Mouse (Mus musculus) embryonic fibroblast, embryonic 13.5 days (primary cell): ENCODE data around the gene Fam102a. TPM values are rescaled to one million over a fixed set of nuclear protein-coding genes. Genes with fewer than 3 reads are reported as not detected.

Experiments
- H3K27ac ChIP-seq: 2 replicates; pipeline ENCODE4 v1.5.1; 2012; ENCODE audit warnings: low read length, control low read depth, inconsistent platforms; ENCODE audit not compliant: insufficient read depth
- H3K4me1 ChIP-seq: 2 replicates; pipeline ENCODE4 v1.6.1; 2011; ENCODE audit warnings: low read length; ENCODE audit not compliant: control insufficient read depth, insufficient read depth
- H3K4me3 ChIP-seq: 2 replicates; pipeline ENCODE4 v1.5.1; 2011; ENCODE audit warnings: mild to moderate bottlenecking, control low read depth, low read length; ENCODE audit not compliant: insufficient read depth
- CTCF ChIP-seq: IDR thresholded peaks from 2 replicates; pipeline ENCODE4 v1.5.1; 2011; ENCODE audit warnings: mild to moderate bottlenecking, control low read depth, low read length, moderate library complexity, borderline replicate concordance; ENCODE audit not compliant: insufficient read depth
- POLR2A ChIP-seq: IDR thresholded peaks from 2 replicates; pipeline ENCODE4 v1.6.1; 2011; ENCODE audit warnings: low read depth, mild to moderate bottlenecking, control low read depth, low read length, moderate library complexity
- polyA plus RNA-seq: library from polyadenylated mRNA; stranded (reverse); fragments of >200 nt; gene quantifications from 2 replicates; pipeline ENCODE4 v1.2.4, GENCODE M21; 2011; ENCODE audit warnings: low read depth; ENCODE audit not compliant: missing spikeins, insufficient read length

Gene Fam102a
- polyA plus RNA-seq, 1 experiment, result 8.9 TPM

- H3K27ac ChIP-seq, result no peak overlapping the region
- TF ChIP-seq POLR2A (no peak), CTCF (no peak)
- H3K4me3 ChIP-seq, result no peak overlapping the region
- no peaks in the 10 kb centered on the region; the same call in 1 of the 2 replicates for H3K4me1 ChIP-seq
These were observed 25.2 kb upstream of the Fam102a start for GRCm38 (mm10) chr2:32509896-32510295.

DNA sequence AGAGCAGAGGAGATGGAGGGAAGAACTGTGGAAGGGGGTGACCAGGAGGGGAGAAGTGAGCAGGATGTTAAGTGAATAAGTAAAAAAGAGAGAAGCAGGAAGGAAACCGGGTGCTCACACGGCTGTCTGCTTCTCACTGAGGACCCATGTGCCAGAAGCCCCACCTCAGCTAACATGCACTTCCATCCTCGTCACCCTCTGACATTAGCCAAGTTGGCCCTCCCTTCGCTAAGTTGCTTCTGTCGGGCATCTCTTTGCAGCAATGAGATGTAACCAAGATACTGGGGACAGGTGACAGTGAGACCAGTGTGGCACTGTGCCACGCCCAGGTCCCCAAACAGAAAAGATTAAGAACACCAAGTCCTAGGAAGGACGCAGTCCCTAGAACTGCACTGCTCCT is 22.5 kb upstream of the Fam102a start:
- TF ChIP-seq POLR2A, result no peak
- TF ChIP-seq CTCF, result no peak
- no peaks in the 10 kb centered on the region; the same call in 1 of the 2 replicates for H3K4me1 ChIP-seq
- no peak overlapping the region for H3K27ac ChIP-seq
- H3K4me3 ChIP-seq, result no peak overlapping the region

DNA sequence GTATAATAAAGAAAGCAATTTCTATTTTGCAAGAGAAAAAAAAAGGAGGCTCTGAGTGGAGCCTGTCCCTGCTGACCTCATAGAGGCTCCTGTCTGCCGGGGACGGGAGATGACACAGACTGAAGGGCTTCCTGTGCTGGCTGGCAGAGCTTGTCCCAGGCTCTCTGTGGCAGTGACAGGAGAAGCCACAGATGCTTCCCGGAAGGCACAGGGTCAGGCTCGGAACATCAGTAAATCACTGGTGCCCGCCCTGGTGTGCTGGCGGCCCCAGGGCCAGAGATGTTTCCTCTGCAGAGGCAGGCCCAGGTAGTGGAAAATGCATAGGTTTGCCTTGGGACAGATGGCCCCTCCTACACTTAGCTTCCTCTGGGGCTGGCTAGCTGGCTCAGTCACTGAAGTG is 20.8 kb upstream of the Fam102a start:
- TF ChIP-seq POLR2A (no peak), CTCF (no peak)
- no peaks in the 10 kb centered on the region; the same call in 1 of the 2 replicates for H3K4me1 ChIP-seq
- H3K27ac ChIP-seq, result no peak overlapping the region

DNA sequence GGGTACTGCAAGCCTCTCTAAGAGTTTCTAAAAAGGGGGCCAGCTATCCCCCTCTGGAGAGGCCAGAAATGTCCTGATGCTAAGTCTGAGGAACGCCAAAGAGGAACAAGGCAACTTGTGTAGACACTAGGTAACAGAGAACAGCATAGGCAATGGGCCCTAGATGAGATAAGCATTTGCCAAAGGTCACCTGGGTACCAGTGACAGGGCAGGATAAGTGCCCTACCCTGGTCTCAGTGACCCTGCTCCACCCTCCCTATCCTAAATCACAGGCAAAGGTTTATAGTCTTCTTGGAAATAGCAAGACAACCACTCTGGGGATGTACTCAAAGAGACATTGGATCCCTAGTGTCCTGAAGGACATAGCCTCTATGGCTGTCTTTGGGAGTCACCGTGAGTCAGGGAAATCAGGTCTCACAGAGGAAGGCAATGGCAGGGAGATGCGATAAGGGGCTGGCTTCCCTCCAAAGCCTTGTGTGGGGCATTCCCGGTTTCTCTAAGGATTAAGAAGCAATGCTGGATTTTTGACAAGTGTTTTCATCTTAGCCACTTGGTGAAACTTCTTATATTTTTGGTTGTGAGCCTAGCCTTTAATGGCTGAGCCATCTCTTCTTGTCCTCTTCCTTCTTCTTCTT is 17.8 kb upstream of the Fam102a start:
- TF ChIP-seq CTCF (no peak), POLR2A (no peak)
- H3K27ac ChIP-seq, result no peak overlapping the region
- H3K4me1 ChIP-seq, result no peaks in the 10 kb centered on the region
- H3K4me3 ChIP-seq, result no peak overlapping the region

More for the DNA sequence above, 20.8 kb upstream of the Fam102a start:
- no peak overlapping the region for H3K4me3 ChIP-seq

- Histone ChIP-seq H3K4me3 (no peak overlapping the region), H3K4me1 (no peaks in the 10 kb centered on the region), H3K27ac (no peak overlapping the region)
- TF ChIP-seq CTCF, result no peak
- no peak for TF ChIP-seq POLR2A
These were observed 14.8 kb upstream of the Fam102a start for GRCm38 (mm10) chr2:32520034-32520990.

DNA sequence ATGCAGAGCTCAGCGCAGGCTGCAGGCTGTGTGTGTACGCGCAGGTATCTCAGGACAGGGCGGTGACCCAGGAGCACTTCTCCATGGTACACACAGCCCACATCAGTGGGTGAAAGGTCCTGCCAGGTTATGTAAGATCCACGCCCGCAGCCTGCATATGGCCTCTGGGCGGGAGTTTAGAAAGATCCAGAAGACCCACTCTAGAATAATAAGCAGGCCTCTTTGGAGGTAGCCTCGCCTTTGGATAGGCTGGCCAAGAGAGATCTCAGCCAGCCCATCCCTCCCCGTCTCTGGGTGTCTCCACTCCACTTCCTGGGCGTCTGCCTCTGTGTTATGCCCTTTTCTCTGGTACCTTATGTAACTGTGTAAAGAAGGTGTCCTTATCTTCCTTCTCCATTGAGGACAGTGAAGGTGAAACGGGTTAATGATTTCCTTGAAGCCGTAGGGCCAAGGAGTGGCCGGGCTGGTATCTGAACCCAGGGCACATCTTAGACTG is 10.5 kb upstream of the Fam102a start:
- Histone ChIP-seq H3K27ac (no peak overlapping the region), H3K4me3 (no peak overlapping the region), H3K4me1 (no peaks in the 10 kb centered on the region)
- no peak for TF ChIP-seq POLR2A
- TF ChIP-seq CTCF, result no peak

- Histone ChIP-seq H3K4me1 (no peaks in the 10 kb centered on the region), H3K4me3 (no peak overlapping the region), H3K27ac (no peak overlapping the region)
- TF ChIP-seq CTCF (no peak), POLR2A (no peak)
These were observed 9.3 kb upstream of the Fam102a start for GRCm38 (mm10) chr2:32525816-32526215.

- Histone ChIP-seq H3K27ac (no peak overlapping the region), H3K4me3 (no peak overlapping the region), H3K4me1 (no peaks in the 10 kb centered on the region)
- TF ChIP-seq POLR2A, result no peak
- no peak for TF ChIP-seq CTCF
These were observed 7.6 kb upstream of the Fam102a start for GRCm38 (mm10) chr2:32527468-32527966.

DNA sequence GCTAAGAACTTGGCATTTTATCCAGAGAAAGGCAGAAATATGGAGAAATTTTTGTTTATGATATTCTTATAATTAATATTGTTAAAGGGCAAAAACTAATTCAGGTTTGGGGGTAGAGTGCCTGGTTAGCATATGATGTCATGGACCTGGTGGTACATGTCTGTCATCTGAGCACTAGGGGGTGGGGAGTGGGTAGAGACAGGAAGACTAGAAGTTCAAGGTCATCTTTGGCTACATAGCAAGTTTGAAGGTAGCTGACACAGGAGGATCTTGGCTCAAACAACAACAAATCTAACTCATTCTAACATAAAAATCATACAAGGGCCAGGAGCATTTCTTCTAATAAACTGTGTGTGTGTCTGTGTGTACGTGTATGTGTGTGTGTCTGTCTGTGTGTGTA is 6.8 kb upstream of the Fam102a start:
- H3K27ac ChIP-seq, result no peak overlapping the region
- no peak for TF ChIP-seq POLR2A
- TF ChIP-seq CTCF, result no peak
- no peaks in the 10 kb centered on the region for H3K4me1 ChIP-seq
- no peak overlapping the region for H3K4me3 ChIP-seq
